Mouse (Mus musculus): Measurements from ENCODE around the gene Actr2. TPM values are rescaled to one million over a fixed set of nuclear protein-coding genes. Genes with fewer than 3 reads are reported as not detected.
"Not testable (repeated sequence)": the region's sequence is repeated elsewhere in the genome, so short reads cannot be mapped to it uniquely, and the experiment has no call there.

Gene Actr2
- polyA plus RNA-seq, 1 experiment from 2014 or later, result 188 TPM

GRCm38 (mm10) chr11:20035343-20035928 is 77.3 kb downstream of the Actr2 start:
- no peak overlapping the region for H3K4me2 ChIP-seq (ENCODE audit: low read length)
- H3K27me3 ChIP-seq (ENCODE audit: control insufficient read depth, insufficient read depth, low read depth, low read length), result no peaks in the 10 kb centered on the region
- H3K4me3 ChIP-seq (ENCODE audit: low read depth, low read length), result no peak overlapping the region
- H3K4me1 ChIP-seq (ENCODE audit: control insufficient read depth, insufficient read depth, low read length), result peaks cover 4% of the 10 kb centered on the region; the same call in 1 of the 2 replicates
- H3K9ac ChIP-seq (ENCODE audit: low read depth, low read length), result no peak overlapping the region
- no peaks in the 10 kb centered on the region for H3K36me3 ChIP-seq (ENCODE audit: control insufficient read depth, insufficient read depth, low read length)
- no peaks in the 10 kb centered on the region for H3K9me3 ChIP-seq (replicated peaks; ENCODE audit: control insufficient read depth, low read length, poor library complexity, severe bottlenecking)
- ATAC-seq, result 0 out of 2 replicates have a peak, but pooled peaks have one; percentile 19
- 62% methylated on average over 11 of the region's 11 CpGs for WGBS
- no peak overlapping the region for H3K27ac ChIP-seq (ENCODE audit: low read length)

DNA sequence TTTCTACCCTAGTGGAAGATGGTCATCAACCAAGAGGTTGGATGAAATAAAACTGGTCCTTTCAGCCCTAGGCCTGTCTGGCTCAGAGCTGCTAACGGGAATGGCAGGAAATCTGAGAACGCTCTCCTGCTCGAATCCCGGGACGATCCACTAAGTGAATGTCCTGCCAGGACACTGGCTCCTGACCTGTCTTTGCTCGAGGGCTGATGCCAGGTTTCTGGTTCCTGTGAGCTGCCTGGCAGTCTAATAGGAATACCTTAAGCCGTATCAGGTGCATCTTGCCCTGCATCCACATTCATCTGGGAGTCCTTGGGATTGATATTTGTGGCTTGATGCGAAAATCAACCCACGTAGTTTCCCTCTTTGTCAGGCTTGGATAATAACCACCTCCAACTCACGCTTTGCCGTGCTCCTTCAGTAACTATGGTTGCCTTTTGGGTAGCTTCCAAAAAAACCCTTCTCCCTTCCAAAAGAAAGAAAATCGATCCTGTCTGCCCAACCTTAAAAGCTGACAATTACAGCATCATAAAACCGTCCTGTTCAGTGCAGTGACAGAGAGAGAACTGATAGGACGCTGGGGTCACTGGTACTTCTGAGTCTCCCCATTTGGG is 78.3 kb downstream of the Actr2 start:
- WGBS, result 77% methylated on average over 14 of the region's 14 CpGs
- peaks cover 4% of the 10 kb centered on the region; the same call in 1 of the 2 replicates for H3K4me1 ChIP-seq (ENCODE audit: control insufficient read depth, insufficient read depth, low read length)

DNA sequence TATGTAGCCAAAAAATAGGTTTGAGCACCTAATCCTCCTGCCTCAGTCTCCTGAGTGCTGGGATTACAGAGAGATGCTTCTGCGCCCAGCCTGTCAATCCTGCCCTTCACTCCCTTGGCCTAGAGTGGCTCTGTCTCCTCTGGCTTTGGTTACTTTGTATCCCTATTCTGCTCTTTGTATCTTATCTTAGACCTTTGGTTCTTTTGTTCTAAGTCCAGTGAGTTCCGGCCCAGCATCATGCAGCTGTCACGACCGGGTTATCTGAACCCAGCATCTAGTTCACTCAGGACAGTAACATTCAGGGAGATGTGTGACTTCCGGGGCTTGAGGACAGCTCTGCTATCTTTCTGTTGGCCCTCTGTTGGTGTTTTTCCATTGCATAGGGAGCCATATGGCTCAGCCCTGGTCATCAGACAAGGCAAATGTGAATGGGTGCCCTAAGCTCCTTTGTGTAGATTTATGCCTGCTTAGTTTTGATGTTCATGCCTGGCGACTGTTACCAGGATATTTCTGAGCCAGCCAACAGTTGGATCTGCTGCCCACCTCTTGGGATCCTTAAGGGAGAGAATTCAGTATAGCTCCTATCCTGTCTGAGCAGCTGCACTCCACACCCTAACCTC is 79.1 kb downstream of the Actr2 start:
- Histone ChIP-seq H3K4me3 (ENCODE audit: low read depth, low read length) (no peak overlapping the region), H3K27ac (ENCODE audit: low read length) (no peak overlapping the region), H3K4me2 (ENCODE audit: low read length) (no peak overlapping the region), H3K9me3 (replicated peaks; ENCODE audit: control insufficient read depth, low read length, poor library complexity, severe bottlenecking) (no peaks in the 10 kb centered on the region), H3K4me1 (ENCODE audit: control insufficient read depth, insufficient read depth, low read length) (peaks cover 4% of the 10 kb centered on the region; the same call in 1 of the 2 replicates), H3K9ac (ENCODE audit: low read depth, low read length) (no peak overlapping the region), H3K27me3 (ENCODE audit: control insufficient read depth, insufficient read depth, low read depth, low read length) (no peaks in the 10 kb centered on the region), H3K36me3 (ENCODE audit: control insufficient read depth, insufficient read depth, low read length) (no peaks in the 10 kb centered on the region)
- WGBS, result 75% methylated on average over 6 of the region's 6 CpGs
- ATAC-seq, result no peak

More for the DNA sequence above, 78.3 kb downstream of the Actr2 start:
- Histone ChIP-seq H3K36me3 (ENCODE audit: control insufficient read depth, insufficient read depth, low read length) (no peaks in the 10 kb centered on the region), H3K4me3 (ENCODE audit: low read depth, low read length) (no peak overlapping the region), H3K27me3 (ENCODE audit: control insufficient read depth, insufficient read depth, low read depth, low read length) (no peaks in the 10 kb centered on the region), H3K9me3 (replicated peaks; ENCODE audit: control insufficient read depth, low read length, poor library complexity, severe bottlenecking) (no peaks in the 10 kb centered on the region), H3K4me2 (ENCODE audit: low read length) (no peak overlapping the region), H3K27ac (ENCODE audit: low read length) (no peak overlapping the region), H3K9ac (ENCODE audit: low read depth, low read length) (no peak overlapping the region)
- no peak for ATAC-seq

DNA sequence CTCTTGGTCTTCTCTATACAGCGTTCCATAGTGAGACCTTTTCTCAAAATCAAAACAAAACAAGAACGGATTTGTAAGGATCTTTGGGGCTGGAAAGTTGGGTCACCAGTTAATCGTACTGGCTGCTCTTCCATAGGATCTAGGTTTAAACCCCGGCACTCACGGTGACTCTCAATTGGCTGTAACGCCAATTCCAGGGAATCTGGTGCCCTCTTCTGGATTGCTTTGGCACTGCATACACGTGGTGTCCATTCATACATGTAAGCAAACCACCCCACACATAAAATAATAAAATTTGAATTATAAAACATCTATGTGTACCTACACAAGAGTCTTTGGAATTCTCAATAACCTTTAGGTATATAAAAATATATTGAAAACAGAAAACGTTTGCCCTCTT is 81.2 kb downstream of the Actr2 start:
- H3K27me3 ChIP-seq (ENCODE audit: control insufficient read depth, insufficient read depth, low read depth, low read length), result no peaks in the 10 kb centered on the region
- ATAC-seq, result no peak
- H3K4me2 ChIP-seq (ENCODE audit: low read length), result no peak overlapping the region
- no peak overlapping the region for H3K4me3 ChIP-seq (ENCODE audit: low read depth, low read length)
- 0 out of 2 replicates have a peak, but pooled peaks cover under 1% of the 10 kb centered on the region for H3K36me3 ChIP-seq (ENCODE audit: control insufficient read depth, insufficient read depth, low read length)
- H3K4me1 ChIP-seq (ENCODE audit: control insufficient read depth, insufficient read depth, low read length), result no peaks in the 10 kb centered on the region
- no peaks in the 10 kb centered on the region for H3K9me3 ChIP-seq (replicated peaks; ENCODE audit: control insufficient read depth, low read length, poor library complexity, severe bottlenecking)
- no peak overlapping the region for H3K9ac ChIP-seq (ENCODE audit: low read depth, low read length)
- 44% methylated on average over 8 of the region's 8 CpGs for WGBS
- no peak overlapping the region for H3K27ac ChIP-seq (ENCODE audit: low read length)

GRCm38 (mm10) chr11:20030973-20031372 is 81.7 kb downstream of the Actr2 start:
- H3K9me3 ChIP-seq (replicated peaks; ENCODE audit: control insufficient read depth, low read length, poor library complexity, severe bottlenecking); ATAC-seq: not testable (repeated sequence)
- WGBS, result 91% methylated on average over 5 of the region's 5 CpGs

DNA sequence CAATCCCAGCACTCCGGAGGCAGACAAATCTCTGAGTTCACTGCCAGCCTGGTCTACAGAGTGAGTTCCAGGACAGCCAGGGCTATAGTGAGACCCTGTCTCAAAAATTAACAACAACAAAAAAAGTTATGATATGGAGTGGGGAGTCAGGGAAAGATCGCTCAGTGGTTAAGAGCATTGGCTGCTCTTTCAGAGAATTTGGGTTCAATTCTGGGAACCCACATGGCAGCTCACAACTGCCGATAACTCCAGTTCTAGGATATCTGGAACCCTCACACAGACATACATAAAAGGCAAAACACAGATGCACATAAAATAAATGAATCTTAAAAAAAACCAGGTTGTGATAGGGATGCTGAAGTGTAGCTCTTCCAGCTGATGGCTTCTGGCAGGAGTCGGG is 83.7 kb downstream of the Actr2 start:
- H3K27ac ChIP-seq (ENCODE audit: low read length), result no peak overlapping the region
- 94% methylated on average over 4 of the region's 4 CpGs for WGBS
- no peak for ATAC-seq

More at GRCm38 (mm10) chr11:20030973-20031372, 81.7 kb downstream of the Actr2 start:
- not testable (repeated sequence) for H3K36me3 ChIP-seq (ENCODE audit: control insufficient read depth, insufficient read depth, low read length); H3K4me3 ChIP-seq (ENCODE audit: low read depth, low read length); H3K27me3 ChIP-seq (ENCODE audit: control insufficient read depth, insufficient read depth, low read depth, low read length); H3K27ac ChIP-seq (ENCODE audit: low read length); H3K9ac ChIP-seq (ENCODE audit: low read depth, low read length); H3K4me1 ChIP-seq (ENCODE audit: control insufficient read depth, insufficient read depth, low read length); H3K4me2 ChIP-seq (ENCODE audit: low read length)

DNA sequence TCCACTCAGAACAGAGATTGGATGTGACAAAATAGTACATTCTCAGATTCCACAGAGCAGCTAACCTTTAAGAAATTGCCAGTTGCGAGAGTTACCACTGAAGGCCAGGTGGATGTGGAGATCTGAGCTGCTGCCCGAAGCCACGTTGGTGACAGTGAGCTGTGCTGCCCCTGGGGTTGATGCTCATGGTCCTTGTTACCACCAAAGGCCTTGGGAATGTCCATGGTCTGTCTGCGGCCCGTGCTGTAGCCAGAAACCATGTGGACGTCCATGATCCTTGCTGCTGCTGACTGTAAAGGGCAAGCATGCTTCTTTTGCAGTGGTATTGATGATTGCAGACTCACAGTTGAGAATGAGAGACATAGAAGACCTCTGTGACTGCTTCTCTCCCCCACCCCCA is 84.3 kb downstream of the Actr2 start:
- no peak overlapping the region for H3K4me2 ChIP-seq (ENCODE audit: low read length)
- H3K36me3 ChIP-seq (ENCODE audit: control insufficient read depth, insufficient read depth, low read length), result peaks cover 3% of the 10 kb centered on the region; the same call in 1 of the 2 replicates
- no peaks in the 10 kb centered on the region for H3K9me3 ChIP-seq (replicated peaks; ENCODE audit: control insufficient read depth, low read length, poor library complexity, severe bottlenecking)
- no peak overlapping the region for H3K4me3 ChIP-seq (ENCODE audit: low read depth, low read length)
- ATAC-seq, result no peak
- no peak overlapping the region for H3K9ac ChIP-seq (ENCODE audit: low read depth, low read length)
- no peaks in the 10 kb centered on the region for H3K4me1 ChIP-seq (ENCODE audit: control insufficient read depth, insufficient read depth, low read length)
- no peak overlapping the region for H3K27ac ChIP-seq (ENCODE audit: low read length)
- no peaks in the 10 kb centered on the region for H3K27me3 ChIP-seq (ENCODE audit: control insufficient read depth, insufficient read depth, low read depth, low read length)
- 87% methylated on average over 6 of the region's 6 CpGs for WGBS

More for the DNA sequence above, 83.7 kb downstream of the Actr2 start:
- no peaks in the 10 kb centered on the region for H3K27me3 ChIP-seq (ENCODE audit: control insufficient read depth, insufficient read depth, low read depth, low read length)
- H3K9me3 ChIP-seq (replicated peaks; ENCODE audit: control insufficient read depth, low read length, poor library complexity, severe bottlenecking), result no peaks in the 10 kb centered on the region
- peaks cover 3% of the 10 kb centered on the region; the same call in 1 of the 2 replicates for H3K36me3 ChIP-seq (ENCODE audit: control insufficient read depth, insufficient read depth, low read length)
- no peak overlapping the region for H3K4me3 ChIP-seq (ENCODE audit: low read depth, low read length)
- H3K9ac ChIP-seq (ENCODE audit: low read depth, low read length), result no peak overlapping the region
- H3K4me1 ChIP-seq (ENCODE audit: control insufficient read depth, insufficient read depth, low read length), result no peaks in the 10 kb centered on the region
- no peak overlapping the region for H3K4me2 ChIP-seq (ENCODE audit: low read length)

- 82% methylated on average over 9 of the region's 9 CpGs for WGBS
Observed at GRCm38 (mm10) chr11:20027719-20028118, 85.0 kb downstream of the Actr2 start.

GRCm38 (mm10) chr11:20025899-20026298 is 86.8 kb downstream of the Actr2 start:
- Histone ChIP-seq H3K4me2 (ENCODE audit: low read length) (no peak overlapping the region), H3K9ac (ENCODE audit: low read depth, low read length) (no peak overlapping the region), H3K4me3 (ENCODE audit: low read depth, low read length) (no peak overlapping the region), H3K36me3 (ENCODE audit: control insufficient read depth, insufficient read depth, low read length) (peaks cover 13% of the 10 kb centered on the region), H3K9me3 (replicated peaks; ENCODE audit: control insufficient read depth, low read length, poor library complexity, severe bottlenecking) (peaks cover 9% of the 10 kb centered on the region), H3K4me1 (ENCODE audit: control insufficient read depth, insufficient read depth, low read length) (no peaks in the 10 kb centered on the region), H3K27ac (ENCODE audit: low read length) (no peak overlapping the region), H3K27me3 (ENCODE audit: control insufficient read depth, insufficient read depth, low read depth, low read length) (no peaks in the 10 kb centered on the region)
- 57% methylated on average over 11 of the region's 11 CpGs for WGBS
- no peak for ATAC-seq

More at GRCm38 (mm10) chr11:20027719-20028118, 85.0 kb downstream of the Actr2 start:
- ATAC-seq, result no peak
- Histone ChIP-seq H3K9ac (ENCODE audit: low read depth, low read length) (no peak overlapping the region), H3K4me3 (ENCODE audit: low read depth, low read length) (no peak overlapping the region), H3K36me3 (ENCODE audit: control insufficient read depth, insufficient read depth, low read length) (peaks cover 3% of the 10 kb centered on the region; the same call in 1 of the 2 replicates), H3K4me2 (ENCODE audit: low read length) (no peak overlapping the region), H3K27ac (ENCODE audit: low read length) (no peak overlapping the region), H3K27me3 (ENCODE audit: control insufficient read depth, insufficient read depth, low read depth, low read length) (no peaks in the 10 kb centered on the region), H3K4me1 (ENCODE audit: control insufficient read depth, insufficient read depth, low read length) (no peaks in the 10 kb centered on the region), H3K9me3 (replicated peaks; ENCODE audit: control insufficient read depth, low read length, poor library complexity, severe bottlenecking) (no peaks in the 10 kb centered on the region)
